Mouse (Mus musculus) spleen, postnatal 36 days (tissue): ENCODE data around the gene Foxb2.
"Not testable (repeated sequence)": the region's sequence is repeated elsewhere in the genome, so short reads cannot be mapped to it uniquely, and the experiment has no call there.

ENCODE experiments used
- DNase-seq, 2 experiments: peaks; one replicate each; pipeline ENCODE4 v3.0.0; 2022; ENCODE audit warnings: low spot score in 2 of 2, mixed read lengths in 1 of 2

The Foxb2 gene

DNA sequence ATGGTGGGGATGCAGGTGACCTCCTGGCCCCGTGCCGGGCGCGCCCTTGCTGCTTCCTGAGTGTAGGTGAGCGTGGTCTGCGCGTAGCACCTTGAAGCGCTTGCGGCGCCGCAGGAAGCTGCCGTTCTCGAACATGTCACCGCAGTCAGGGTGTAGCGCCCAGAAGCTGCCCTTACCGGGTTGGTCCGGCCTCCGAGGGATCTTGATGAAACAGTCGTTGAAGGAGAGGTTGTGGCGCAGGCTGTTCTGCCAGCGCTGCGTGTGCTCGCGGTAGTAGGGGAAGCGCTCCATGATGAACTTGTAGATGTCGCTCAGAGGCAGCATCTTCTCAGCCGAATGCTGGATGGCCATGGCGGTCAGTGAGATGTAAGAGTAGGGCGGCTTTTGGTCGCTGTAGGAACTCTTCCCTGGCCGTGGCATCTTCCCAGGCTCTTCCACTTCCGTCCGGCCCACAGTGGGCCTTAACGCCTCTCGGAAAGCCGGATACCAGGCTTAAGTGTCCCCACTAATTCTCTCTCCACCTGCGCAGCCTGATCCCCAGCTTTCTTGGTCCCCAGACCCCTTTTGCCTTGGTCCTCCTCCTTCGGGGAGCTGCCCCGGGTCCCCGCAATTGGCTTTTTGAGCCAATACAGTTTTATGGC lies at the start of gene Foxb2:
Gene Foxb2, minus strand, starts transcription at position 585 of the 641 bp plus-strand sequence.
- no peak for DNase-seq

GRCm38 (mm10) chr19:16911507-16911906 lies 37.9 kb upstream of the Foxb2 start:
- no peak for DNase-seq

DNA sequence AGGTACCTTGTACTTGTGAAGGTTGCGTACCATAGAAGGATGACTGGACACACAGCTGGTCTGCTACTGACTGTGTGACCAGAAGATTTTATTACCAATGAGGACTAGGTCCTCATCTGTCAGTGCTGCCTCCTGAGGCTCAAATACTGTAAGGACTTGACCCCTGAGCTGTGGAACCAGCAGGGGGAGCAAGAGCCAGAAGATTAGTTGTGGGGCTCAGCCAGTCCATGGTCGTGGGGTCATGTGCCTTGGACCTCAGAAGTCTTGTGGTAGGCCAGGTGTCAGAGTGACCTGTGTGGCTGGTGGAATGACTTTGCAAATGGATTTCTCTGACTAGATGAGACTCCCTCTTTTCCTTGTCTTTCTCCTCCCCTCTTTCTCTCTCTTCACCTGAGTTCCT lies 29.5 kb upstream of the Foxb2 start:
- no peak for DNase-seq

- DNase-seq = no peak
These were observed 26.1 kb upstream of the Foxb2 start for GRCm38 (mm10) chr19:16899716-16900115.

GRCm38 (mm10) chr19:16898576-16898975 lies 25.0 kb upstream of the Foxb2 start:
- no peak for DNase-seq

DNA sequence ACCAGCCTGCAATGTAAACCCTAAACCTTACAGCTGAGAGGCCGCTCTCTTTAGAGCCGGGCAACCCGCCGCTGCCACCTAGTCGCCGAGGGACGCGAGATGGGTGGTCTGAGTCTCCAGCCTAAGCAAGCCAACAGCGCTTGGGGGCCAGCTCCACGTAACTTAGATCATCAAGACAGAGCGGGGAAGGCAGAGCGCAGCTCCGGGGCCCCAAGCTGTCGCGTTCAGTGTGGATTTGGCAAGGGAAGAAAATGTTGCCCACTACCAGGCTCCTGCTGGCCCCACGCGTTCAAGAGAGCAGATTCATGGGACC lies 2.8 kb upstream of the Foxb2 start:
- no peak for DNase-seq

GRCm38 (mm10) chr19:16875631-16876457 lies 2.2 kb upstream of the Foxb2 start:
- no peak for DNase-seq

DNA sequence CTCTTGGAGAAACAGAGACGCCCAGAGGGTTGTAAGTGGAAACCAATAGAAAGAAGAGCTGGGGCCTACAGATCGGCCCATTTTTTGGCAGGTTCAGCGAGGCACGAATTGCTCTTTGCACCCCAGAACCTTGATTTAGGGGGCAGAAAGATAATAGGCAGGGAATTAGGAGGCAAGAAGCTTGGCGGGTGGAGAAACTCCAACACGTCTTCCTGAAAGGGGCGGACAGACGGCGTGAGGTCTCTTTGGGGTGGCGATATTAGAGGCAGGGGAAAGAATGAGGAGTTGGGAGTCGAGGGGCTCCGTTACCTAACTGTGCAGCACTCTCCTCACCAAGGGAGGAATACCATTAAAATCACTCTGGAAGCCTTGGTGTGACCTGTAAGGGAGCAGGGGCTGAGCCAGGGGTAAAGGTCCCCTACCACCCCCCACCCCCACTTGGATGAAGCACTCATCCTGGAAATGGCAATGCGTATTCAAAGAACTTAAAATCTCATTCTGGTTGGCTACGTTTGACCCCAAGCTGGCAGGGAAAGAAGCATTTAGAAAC lies 1.5 kb upstream of the Foxb2 start:
- DNase-seq = no peak

- DNase-seq = no peak
These were observed 597 bp upstream of the Foxb2 start for GRCm38 (mm10) chr19:16873942-16874861.

DNA sequence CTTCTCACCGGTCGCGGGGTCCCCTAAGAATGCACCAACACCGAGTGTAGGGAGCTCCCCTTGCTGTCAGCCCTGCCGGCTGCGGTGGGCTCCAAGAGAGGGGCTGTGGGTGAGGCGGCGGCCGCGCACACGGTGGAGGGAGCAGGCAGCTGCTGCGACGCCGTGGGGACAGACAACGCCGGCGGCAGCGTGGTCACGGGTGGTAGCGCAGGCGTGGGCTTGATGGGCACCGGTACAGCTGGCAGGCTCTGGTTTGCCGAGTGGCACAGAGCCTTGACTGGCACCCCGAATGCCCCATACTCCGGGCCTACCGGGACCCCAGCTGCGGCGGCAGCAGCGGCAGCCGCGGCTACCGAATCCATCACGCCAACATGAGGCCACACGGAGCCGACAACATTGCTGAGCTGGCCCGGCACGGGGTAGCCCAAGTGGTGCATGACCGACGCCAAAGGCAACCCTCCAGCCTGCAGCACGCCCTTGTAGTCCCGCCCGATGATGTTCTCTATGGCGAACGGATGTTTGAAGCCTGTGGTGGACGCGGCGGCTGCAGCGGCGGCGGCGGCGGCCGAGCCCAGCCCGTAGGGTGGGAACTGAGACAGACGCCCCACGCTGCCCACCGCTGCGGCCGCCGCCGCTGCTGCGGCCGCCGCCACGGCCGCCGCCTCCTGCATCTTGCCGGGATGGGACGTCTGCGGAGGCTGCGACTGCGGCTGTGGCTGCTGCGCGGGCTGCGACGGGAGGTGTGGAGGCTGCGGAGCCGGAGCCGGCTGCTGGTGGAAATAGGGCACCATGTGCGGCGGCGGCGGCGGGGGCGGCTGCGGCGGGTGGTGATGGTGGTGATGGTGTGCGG lies 1.0 kb downstream of the Foxb2 start:
- no peak for DNase-seq

DNA sequence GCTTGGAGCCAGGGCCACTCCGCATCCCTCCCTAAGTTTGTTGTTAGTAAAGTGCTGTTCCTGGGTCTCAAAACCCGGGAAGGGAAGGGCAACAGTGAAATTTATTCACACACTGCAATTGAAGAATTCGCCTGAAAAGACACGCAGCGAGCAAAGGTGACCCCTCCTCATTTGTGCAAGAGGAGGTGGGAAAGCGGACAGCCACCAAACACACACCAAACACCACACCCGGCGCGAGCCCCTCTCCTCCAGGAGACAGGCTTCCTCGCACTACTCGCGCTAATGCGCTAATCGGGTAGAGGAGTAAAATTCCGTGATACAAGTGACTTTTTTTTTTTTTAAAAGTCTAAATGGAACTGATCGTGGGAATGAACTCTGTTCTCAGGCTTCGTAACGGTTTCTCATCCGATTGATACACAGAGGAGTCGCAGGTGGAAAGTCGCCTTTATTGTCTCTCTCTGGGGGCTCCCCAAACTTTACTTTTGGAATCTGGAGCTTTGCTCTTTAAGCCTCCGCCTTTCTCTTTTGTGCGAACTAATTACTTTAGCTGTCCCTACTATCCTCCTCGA lies 2.3 kb downstream of the Foxb2 start:
- DNase-seq = no peak

- DNase-seq = no peak
These were observed 3.0 kb downstream of the Foxb2 start for GRCm38 (mm10) chr19:16870501-16871191.

DNA sequence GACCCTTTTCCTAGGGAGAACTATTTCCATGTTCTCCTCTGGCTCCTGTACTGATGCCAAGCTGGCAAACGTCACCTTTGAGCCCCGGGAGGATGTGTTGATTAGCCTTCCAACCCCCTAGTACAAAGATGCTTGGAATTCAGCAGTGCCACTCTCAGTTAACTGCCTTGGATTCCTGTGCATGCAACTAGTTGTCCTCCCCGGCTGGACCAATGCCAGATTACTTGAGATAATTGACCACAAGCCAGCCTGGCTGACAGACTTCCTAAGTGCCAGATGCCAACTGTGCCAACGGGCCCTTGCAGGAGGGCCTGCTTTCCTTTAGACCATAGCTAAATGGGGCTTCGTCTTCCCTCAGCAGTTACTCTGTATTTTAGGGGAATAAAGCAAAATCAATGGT lies 5.1 kb downstream of the Foxb2 start:
- no peak for DNase-seq

GRCm38 (mm10) chr19:16858646-16859045 lies 15.0 kb downstream of the Foxb2 start:
- no peak for DNase-seq

- DNase-seq = no peak
These were observed 16.9 kb downstream of the Foxb2 start for GRCm38 (mm10) chr19:16856752-16857151.

DNA sequence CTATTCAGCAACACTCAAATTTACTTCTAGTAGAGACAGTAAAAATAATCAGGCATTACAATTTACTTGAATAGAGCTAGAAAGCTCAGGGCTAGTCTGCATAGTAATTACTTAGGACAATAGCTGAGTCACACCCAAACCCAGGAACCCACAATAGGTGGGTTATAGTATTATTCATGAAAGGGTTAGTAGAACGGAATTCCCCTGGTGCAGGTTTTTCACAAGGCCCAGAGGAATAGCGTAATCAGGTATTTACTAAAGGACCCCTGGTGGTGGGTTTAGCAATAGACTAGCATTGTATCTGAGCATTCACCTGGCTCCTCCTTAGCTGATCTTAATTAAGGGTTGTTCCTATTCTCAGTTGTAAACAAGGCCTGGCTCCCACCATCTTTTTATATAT lies 29.5 kb downstream of the Foxb2 start:
- DNase-seq = not testable (repeated sequence)

DNA sequence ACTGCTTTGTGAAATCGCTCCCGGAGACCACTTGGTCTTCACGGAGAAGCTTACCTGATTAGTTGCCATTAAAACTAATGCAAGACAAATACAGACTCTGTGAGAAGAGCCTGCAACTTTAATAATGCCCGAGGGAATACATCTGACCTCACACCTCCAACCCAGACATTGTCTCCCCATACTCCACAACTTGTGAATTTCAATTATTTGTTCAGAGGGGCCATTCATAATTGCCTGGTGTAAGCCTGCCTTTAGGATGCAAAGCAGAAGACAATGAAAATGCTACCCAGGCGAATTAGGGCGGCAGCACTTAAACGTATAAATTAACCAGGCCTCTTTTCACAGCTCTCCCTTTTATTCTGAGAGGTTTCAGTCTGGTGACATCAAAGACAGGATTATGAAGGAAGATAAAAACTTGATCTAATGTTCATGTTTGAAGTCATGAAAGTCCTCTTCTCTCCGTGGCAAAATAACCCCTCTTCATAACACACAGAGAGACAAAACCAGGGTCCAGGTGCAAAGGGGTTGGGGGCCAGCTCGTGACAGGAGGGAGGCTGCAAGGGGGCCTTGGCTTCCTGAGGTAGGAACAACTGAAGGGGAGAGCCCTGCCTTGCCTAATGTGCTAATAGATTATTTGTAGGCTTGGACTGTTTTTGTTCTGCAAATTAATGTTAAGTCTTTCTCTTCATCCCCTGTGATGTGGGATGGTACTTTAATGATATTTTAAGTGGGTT lies 31.9 kb downstream of the Foxb2 start:
- no peak for DNase-seq

- no peak for DNase-seq
These were observed 32.6 kb downstream of the Foxb2 start for GRCm38 (mm10) chr19:16841001-16841400.

DNA sequence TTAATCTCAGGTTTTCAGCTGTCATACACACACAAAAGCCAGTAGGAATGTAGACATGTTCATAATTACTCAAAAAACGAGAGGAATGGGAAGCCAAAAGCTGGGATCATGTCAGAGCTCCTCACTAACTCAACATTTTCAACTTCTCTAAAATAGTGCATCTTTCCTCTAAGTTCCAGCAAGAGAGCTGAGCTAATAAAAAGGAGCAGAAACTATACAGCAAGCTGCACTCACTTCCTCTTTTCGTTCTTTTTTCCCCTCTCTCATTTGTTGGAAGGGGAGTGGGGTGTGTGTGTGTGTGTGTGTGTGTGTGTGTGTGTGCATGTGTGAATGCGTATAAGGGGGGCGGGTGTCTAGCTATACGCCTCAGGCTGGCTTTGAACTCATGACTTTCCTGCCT lies 45.9 kb downstream of the Foxb2 start:
- DNase-seq = no peak

GRCm38 (mm10) chr19:16825228-16825627 lies 48.4 kb downstream of the Foxb2 start:
- DNase-seq = no peak
